Mouse (Mus musculus): Measurements from ENCODE around the gene AW551984. TPM values are rescaled to one million over a fixed set of nuclear protein-coding genes. Genes with fewer than 3 reads are reported as not detected.

Gene AW551984
- polyA plus RNA-seq, 1 experiment from 2014 or later = 9.8 TPM

DNA sequence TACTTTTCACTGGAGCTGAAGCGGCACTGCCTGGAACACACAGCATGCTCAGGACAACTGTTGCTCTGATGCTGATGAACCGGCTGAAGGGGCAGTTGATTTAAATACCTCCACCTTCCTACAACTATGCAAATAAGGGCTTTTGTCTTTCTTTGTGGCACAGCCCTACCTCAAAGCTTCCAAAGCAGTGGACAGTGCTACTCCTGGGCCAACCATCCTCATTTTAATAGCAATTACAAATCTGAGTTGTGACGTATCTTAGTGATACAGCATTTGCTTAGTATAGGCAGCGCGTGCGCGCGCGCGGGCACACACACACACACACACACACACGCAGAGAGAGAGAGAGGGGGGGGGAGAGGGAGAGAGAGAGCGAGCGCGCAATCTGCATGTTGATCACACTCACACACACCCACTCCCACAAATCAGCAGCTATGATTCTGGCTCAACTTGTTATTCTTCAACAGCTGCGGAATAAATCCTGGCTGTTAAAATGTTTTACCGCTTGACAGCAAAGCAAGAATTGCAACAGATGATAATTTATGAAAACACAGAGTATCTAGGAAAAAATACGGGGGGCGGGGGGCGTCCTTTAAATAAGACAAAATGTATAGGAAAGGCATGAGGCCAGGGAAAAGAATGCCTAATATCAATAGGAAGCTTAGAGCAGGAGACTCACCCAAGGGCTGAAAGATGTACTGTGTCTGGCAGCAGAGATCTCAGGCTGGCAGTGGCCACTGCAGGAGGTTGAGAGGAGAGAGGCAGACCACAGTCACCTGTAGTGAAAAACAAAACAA, 1.5 kb downstream of the AW551984 start:
- H3K9ac ChIP-seq (ENCODE audit: low read depth, low read length) = no peak overlapping the region
- TF ChIP-seq CTCF (IDR thresholded peaks at IDR 0.05; ENCODE audit: low read depth) = no peak

DNA sequence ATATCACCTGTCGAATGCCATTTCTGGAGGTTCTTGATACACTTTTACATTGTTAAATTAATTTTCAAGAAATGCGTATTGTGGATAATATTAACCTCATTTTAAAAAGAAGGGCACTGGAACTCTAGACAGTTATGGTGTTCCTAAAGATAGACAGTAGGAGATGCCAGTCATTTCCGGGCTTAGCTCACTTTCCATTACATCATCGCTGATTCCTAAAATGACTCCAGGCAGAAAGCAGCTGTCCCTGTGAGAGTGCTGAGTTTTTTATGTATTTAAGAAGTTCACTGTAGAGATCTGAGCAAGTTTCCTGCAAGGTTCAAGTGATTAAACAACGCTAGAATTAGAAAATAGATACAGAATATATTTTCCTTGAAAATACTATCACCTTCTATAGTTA, 27.2 kb downstream of the AW551984 start:
- Histone ChIP-seq H3K4me1 (replicated peaks; ENCODE audit: control insufficient read depth, insufficient read depth, low read length) (no peaks in the 10 kb centered on the region), H3K27me3 (replicated peaks; ENCODE audit: control insufficient read depth, insufficient read depth, low read length) (no peaks in the 10 kb centered on the region)

More for the DNA sequence above, 1.5 kb downstream of the AW551984 start:
- ATAC-seq = 0 out of 2 replicates have a peak, but pooled peaks have one; percentile 38
- H3K27ac ChIP-seq (ENCODE audit: low read depth, low read length) = no peak overlapping the region
- H3K4me3 ChIP-seq (ENCODE audit: low read depth, low read length) = peak overlapping the region; percentile 34
- WGBS = under 1% methylated on average over 19 of the region's 19 CpGs
- no peaks in the 10 kb centered on the region for H3K27me3 ChIP-seq (replicated peaks; ENCODE audit: control insufficient read depth, insufficient read depth, low read length)
- H3K4me2 ChIP-seq (replicated peaks; ENCODE audit: low read depth) = peak overlapping the region; percentile 60
- no peaks in the 10 kb centered on the region for H3K9me3 ChIP-seq (ENCODE audit: control insufficient read depth)
- no peaks in the 10 kb centered on the region for H3K4me1 ChIP-seq (replicated peaks; ENCODE audit: control insufficient read depth, insufficient read depth, low read length)
- H3K36me3 ChIP-seq (ENCODE audit: control insufficient read depth, insufficient read depth) = no peaks in the 10 kb centered on the region

GRCm38 (mm10) chr9:39575469-39575868, 28.7 kb downstream of the AW551984 start, which contains the start of gene Olfr959:
Gene Olfr959, minus strand, starts transcription at chr9:39575569.
- 74% methylated on average over 3 of the region's 3 CpGs for WGBS
- H3K27me3 ChIP-seq (replicated peaks; ENCODE audit: control insufficient read depth, insufficient read depth, low read length) = no peaks in the 10 kb centered on the region
- H3K36me3 ChIP-seq (ENCODE audit: control insufficient read depth, insufficient read depth) = no peaks in the 10 kb centered on the region
- no peak within 1 kb of the TSS for H3K27ac ChIP-seq (ENCODE audit: low read depth, low read length)
- TF ChIP-seq CTCF (IDR thresholded peaks at IDR 0.05; ENCODE audit: low read depth) = no peak
- no peak within 1 kb of the TSS for H3K9ac ChIP-seq (ENCODE audit: low read depth, low read length)
- H3K9me3 ChIP-seq (ENCODE audit: control insufficient read depth) = no peaks in the 10 kb centered on the region
- no peak within 1 kb of the TSS for H3K4me2 ChIP-seq (replicated peaks; ENCODE audit: low read depth)
- H3K4me1 ChIP-seq (replicated peaks; ENCODE audit: control insufficient read depth, insufficient read depth, low read length) = no peaks in the 10 kb centered on the region
- no peak within 1 kb of the TSS for H3K4me3 ChIP-seq (ENCODE audit: low read depth, low read length)
- ATAC-seq = no peak

More for the DNA sequence above, 27.2 kb downstream of the AW551984 start:
- Histone ChIP-seq H3K9me3 (ENCODE audit: control insufficient read depth) (no peaks in the 10 kb centered on the region), H3K4me3 (ENCODE audit: low read depth, low read length) (no peak overlapping the region), H3K9ac (ENCODE audit: low read depth, low read length) (no peak overlapping the region), H3K36me3 (ENCODE audit: control insufficient read depth, insufficient read depth) (no peaks in the 10 kb centered on the region), H3K4me2 (replicated peaks; ENCODE audit: low read depth) (no peak overlapping the region), H3K27ac (ENCODE audit: low read depth, low read length) (no peak overlapping the region)
- WGBS = 87% methylated on average over 5 of the region's 5 CpGs
- TF ChIP-seq CTCF (IDR thresholded peaks at IDR 0.05; ENCODE audit: low read depth) = no peak
- ATAC-seq = no peak

DNA sequence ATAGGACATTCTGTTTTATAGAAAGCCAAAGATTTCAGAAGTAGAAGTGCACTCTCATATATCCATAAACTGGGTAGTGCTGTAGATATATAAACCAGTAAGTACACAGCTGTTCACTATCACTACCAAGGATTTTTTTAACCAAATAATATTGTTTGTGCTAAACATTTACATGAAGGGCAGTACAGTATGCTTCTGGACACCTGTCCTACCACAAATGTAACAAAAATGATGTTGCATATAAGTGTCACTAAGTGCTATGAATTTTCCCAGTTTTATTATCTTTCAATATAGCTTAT, 45.9 kb downstream of the AW551984 start:
- Histone ChIP-seq H3K27me3 (replicated peaks; ENCODE audit: control insufficient read depth, insufficient read depth, low read length) (no peaks in the 10 kb centered on the region), H3K4me2 (replicated peaks; ENCODE audit: low read depth) (no peak overlapping the region), H3K36me3 (ENCODE audit: control insufficient read depth, insufficient read depth) (no peaks in the 10 kb centered on the region), H3K9me3 (ENCODE audit: control insufficient read depth) (no peaks in the 10 kb centered on the region), H3K9ac (ENCODE audit: low read depth, low read length) (no peak overlapping the region), H3K4me1 (replicated peaks; ENCODE audit: control insufficient read depth, insufficient read depth, low read length) (no peaks in the 10 kb centered on the region), H3K4me3 (ENCODE audit: low read depth, low read length) (no peak overlapping the region), H3K27ac (ENCODE audit: low read depth, low read length) (no peak overlapping the region)
- ATAC-seq = no peak
- no peak for TF ChIP-seq CTCF (IDR thresholded peaks at IDR 0.05; ENCODE audit: low read depth)

GRCm38 (mm10) chr9:39557529-39558348, 46.5 kb downstream of the AW551984 start:
- Histone ChIP-seq H3K4me3 (ENCODE audit: low read depth, low read length) (no peak overlapping the region), H3K9me3 (ENCODE audit: control insufficient read depth) (no peaks in the 10 kb centered on the region), H3K36me3 (ENCODE audit: control insufficient read depth, insufficient read depth) (no peaks in the 10 kb centered on the region), H3K9ac (ENCODE audit: low read depth, low read length) (no peak overlapping the region), H3K27ac (ENCODE audit: low read depth, low read length) (no peak overlapping the region), H3K4me2 (replicated peaks; ENCODE audit: low read depth) (no peak overlapping the region), H3K4me1 (replicated peaks; ENCODE audit: control insufficient read depth, insufficient read depth, low read length) (no peaks in the 10 kb centered on the region), H3K27me3 (replicated peaks; ENCODE audit: control insufficient read depth, insufficient read depth, low read length) (no peaks in the 10 kb centered on the region)
- WGBS = 58% methylated on average over 3 of the region's 3 CpGs
- TF ChIP-seq CTCF (IDR thresholded peaks at IDR 0.05; ENCODE audit: low read depth) = no peak
- ATAC-seq = no peak

DNA sequence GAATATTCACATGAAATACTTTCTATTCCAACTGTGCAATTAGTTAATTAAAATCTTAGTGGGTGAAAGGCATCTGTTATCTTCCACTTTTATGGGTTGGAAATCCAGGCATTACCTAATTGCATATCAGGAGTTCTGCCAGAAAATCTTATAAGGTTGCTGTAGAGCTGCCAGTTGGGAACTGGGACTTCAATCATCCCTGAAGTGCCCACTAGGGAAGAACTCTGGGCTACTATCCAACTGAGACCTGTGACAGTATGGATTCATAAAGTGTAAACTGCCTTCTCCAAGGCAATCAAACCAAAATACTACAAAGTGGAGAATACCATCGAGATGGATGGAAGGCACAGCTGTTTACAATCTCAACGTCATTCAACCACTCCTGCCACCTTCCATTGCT, 50.3 kb downstream of the AW551984 start, which contains the start of gene Olfr958:
Gene Olfr958, minus strand, starts transcription at position 109 of the 400 bp plus-strand sequence.
- Histone ChIP-seq H3K27me3 (replicated peaks; ENCODE audit: control insufficient read depth, insufficient read depth, low read length) (no peaks in the 10 kb centered on the region), H3K36me3 (ENCODE audit: control insufficient read depth, insufficient read depth) (no peaks in the 10 kb centered on the region), H3K4me1 (replicated peaks; ENCODE audit: control insufficient read depth, insufficient read depth, low read length) (no peaks in the 10 kb centered on the region), H3K9me3 (ENCODE audit: control insufficient read depth) (no peaks in the 10 kb centered on the region), H3K9ac (ENCODE audit: low read depth, low read length) (no peak within 1 kb of the TSS), H3K4me2 (replicated peaks; ENCODE audit: low read depth) (no peak within 1 kb of the TSS), H3K27ac (ENCODE audit: low read depth, low read length) (no peak within 1 kb of the TSS), H3K4me3 (ENCODE audit: low read depth, low read length) (no peak within 1 kb of the TSS)
- 76% methylated on average over 2 of the region's 2 CpGs for WGBS
- TF ChIP-seq CTCF (IDR thresholded peaks at IDR 0.05; ENCODE audit: low read depth) = no peak
- no peak for ATAC-seq

Data from intestine, postnatal 0 days (tissue).